Mouse (Mus musculus) adrenal gland, adult 18-20 months (tissue): ENCODE results near the gene Osbpl3. TPM values are rescaled to one million over a fixed set of nuclear protein-coding genes. Genes with fewer than 3 reads are reported as not detected.

Experiments
- DNase-seq, 2 experiments: peaks; one replicate each; pipeline ENCODE4 v3.0.0; 2021 to 2022; ENCODE audit warnings: low spot score in 2 of 2
- total RNA-seq, 2 experiments: library from RNA; stranded (reverse); gene quantifications; 1 replicate in 1 of 2; 2 replicates in 1 of 2; pipeline ENCODE4 v1.2.3; 2021

The Osbpl3 gene
- total RNA-seq, 2 experiments from 2014 or later = 34.5 to 36.3 TPM

DNA sequence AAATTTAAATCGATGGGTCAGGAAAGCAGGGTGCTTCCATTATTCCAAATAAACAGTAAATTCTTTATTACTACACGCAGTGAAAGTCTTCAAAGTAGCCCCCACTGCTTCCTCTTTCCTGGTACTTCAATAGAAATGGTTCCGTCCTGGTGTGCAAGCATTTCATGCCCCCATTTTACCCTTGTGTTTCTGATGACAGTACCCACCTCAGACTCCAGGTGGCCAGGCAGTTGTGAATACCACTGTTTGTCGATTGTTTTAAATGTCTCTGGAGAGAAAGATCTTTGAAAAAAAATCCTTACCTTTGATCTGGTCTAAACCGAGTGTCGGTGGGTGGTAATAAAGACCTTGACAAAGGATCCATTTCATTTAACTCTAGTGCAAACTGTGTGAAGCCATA is 155.4 kb downstream of the Osbpl3 start:
- no peak for DNase-seq

DNA sequence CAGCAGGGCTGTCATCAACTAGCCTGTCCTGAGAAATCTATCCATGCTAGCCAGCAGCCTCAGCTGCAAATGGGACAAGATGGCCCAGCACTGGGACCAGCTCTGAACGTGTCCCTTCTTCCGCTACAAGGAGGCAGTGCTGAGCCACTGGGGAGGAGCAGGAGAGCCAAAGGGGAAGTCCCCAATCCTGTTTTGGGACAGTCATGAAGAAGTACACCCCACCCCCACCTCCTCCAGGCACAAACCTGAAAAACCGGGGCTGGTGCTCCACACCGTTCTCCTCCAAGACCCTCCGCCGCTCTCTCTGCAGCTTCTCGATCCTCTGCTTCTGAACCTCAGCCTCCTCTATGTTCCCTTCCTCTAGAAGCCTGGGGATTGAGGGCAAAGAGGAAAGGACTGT is 156.9 kb downstream of the Osbpl3 start:
- no peak for DNase-seq

DNA sequence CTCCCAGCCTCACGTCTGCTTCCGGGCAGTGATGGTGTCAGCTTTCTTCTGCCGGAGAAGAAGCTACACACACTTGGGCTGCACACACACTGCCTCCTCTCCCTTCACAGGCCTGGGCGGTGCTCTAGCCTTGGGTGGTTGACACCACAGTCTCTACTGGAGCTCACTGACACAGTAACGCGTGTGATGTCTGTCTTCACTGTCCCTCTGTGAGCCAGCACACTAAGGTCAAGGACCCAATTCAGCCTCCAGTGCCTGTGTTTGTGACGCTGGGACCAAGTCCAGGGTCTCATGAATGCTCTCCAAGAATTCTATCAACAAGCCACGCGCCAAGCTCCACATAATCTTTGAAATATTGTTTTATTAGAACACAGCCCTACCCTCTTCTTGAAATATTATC is 158.3 kb downstream of the Osbpl3 start:
- peak in 1 of 2 experiments; percentile 8 for DNase-seq

DNA sequence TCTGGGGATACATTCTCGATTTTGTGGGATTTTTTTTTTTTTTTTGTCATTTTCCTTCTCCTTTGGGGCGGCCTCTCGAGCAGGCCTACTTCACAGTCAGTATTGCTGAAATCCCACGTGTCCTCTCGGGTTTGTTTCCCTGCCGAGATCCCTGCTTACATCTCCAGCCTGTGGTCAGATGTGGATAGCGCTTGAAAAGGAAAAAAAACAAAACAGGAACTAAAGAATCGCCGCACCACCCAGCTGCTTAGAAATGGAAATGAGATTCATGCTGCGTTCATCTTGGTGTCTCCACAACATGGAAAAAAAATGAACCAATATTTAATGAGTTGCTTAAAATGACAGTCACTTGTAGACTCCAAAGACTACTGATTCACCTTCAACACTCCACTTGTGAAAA is 160.9 kb downstream of the Osbpl3 start:
- DNase-seq = no peak

DNA sequence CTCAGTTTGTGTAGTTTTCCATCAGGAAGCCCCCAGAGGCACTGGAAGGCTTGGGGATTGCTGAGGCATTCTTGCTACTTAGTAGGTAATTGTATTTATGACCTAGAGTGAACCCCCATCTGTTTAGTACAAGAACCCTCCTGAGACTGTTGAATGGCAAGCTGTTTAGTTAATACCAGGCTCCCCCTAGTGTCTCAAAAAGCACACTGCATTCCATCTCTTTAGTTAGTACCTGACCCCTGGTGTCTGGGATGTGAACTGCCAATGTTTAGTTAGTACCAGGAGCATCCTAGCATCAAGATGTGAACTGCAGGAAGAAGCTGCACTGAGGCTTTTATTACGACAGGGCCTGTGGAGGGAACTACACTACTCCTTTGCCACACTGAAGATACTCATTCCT is 161.9 kb downstream of the Osbpl3 start:
- DNase-seq = peak; percentile 49 to 54

DNA sequence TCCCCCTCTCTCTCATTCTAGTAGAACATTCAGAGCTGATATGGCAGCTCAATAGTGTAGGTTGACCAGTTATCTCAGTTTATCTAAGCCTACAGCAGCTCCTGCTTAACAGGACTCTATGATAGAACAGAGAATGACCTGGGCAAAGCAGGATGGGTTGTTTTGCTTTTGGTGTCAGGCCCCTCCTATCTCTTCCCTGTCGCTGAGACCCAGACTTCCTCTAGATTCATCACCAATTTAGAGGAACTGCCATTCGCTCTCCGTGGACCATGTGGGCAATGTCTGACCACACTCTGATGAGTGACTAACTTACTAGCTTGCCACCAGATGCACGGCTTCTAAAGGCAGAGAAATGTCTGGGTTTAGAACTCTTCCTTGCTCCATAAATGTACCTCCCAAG is 164.4 kb downstream of the Osbpl3 start:
- no peak for DNase-seq

DNA sequence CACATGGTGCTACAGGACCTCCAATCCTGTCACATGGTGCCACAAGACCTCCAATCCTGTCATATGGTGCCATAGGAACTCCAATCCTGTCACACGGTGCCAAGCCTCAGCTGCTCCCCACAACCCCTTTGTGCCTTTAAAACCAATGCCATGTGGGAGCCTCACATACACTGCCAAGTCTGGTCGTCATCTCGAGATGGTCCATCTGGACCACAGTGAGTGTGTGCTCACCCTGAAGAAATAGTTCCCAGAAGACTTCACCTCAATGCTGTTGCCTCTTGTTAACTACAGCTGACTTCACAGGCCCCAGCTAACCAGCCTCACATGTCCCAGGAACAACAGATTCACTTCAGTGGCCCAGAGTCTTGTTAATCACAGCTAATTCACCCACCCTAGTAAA is 169.1 kb downstream of the Osbpl3 start:
- DNase-seq = no peak

DNA sequence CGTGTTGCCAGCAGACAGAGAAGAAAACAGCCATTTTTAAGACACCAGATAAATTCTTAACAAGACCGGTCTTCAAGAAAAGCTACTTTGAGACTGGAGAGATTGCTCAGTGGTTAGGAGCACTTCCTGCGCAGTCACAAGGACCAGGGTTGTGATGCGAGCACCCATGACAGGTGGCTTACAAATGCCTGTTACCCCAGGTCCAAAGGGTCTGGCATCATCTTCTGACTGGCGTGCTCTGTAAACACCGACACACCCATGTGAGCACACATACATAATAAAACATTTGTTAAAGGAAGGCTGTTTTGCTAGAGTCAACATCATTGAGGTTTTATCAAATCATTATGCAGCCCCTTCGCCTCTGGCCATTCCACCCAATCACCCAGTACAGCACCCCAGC is 176.4 kb downstream of the Osbpl3 start:
- no peak for DNase-seq

DNA sequence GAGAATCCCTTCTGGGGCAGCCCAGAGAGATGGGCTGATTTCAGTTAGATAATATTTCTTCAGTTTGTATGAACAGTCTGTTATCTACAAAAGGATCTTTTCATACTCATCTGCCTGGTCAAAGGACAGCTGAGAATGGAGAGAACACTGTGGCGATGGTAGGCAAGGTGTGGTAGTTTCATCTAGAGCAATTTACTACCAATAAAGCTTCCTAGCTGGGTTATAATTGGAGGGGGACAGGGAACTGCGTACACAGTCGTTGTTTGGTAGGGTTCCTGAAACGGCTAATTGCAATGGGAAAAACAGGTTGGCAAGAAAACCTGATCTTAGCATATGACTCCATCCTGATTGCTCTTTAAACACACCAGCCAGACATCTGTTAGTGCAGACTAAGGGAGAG is 182.1 kb downstream of the Osbpl3 start:
- no peak for DNase-seq

DNA sequence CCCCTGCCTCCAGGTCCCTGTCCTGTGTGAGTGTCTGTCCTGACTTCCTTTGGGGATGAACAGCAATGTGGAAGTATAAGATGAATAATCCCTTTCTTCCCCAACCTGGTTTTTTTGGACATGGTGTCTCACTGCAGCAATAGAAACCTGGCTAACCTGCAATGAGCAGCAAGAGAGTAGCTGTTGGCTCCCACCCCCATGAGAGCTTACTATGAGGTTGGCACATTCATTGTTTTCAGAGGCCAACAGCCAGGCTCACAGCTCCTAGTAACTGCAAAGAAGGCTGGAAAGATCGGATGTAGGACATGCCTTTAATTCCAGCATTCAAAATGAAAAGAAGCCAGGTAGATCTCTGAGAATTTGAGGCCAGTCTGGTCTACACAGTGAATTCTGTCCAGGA is 182.6 kb downstream of the Osbpl3 start:
- DNase-seq = no peak

DNA sequence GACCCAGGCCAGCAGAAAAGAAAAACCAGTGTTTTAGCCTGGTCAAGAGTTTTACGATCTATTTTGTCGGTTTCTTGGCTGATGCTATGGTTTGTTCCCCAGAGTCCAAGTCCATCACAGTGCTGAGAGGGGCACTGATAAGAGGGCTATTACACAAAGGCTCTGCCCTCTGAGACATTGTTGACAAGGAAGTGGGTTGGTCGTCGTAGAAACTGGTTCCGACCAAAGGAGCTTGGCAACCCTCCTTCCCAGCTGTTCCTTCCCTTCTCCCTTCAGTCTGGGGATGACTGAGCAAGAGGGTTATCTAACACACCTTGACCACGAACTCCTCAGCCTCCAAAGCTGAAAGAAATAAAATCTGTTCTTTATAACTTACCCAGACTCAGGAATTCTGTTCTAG is 192.3 kb downstream of the Osbpl3 start, which contains the start of gene Gsdme:
Gene Gsdme (minus strand): TSS at position 193 of the 400 bp plus-strand sequence.
- DNase-seq = no peak

DNA sequence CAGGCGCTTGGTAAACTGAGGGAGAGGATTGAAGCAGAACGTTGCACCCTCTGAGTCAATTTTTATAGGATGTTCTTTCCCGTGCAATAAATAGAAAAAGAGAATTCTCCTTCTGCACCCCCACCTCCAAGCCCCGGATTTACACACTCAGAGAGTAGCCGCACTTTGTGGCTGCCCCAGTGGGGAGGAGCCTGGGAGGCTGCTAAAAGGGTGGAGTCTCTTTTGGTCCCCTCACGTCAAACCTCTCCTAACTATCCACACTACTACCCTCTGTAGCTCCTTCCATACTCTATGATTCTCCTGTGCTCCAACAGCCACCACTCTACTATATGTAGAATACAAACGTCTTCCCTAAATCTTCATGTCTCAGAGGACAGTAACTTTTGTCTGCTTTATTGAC is 193.7 kb downstream of the Osbpl3 start:
- DNase-seq = no peak

DNA sequence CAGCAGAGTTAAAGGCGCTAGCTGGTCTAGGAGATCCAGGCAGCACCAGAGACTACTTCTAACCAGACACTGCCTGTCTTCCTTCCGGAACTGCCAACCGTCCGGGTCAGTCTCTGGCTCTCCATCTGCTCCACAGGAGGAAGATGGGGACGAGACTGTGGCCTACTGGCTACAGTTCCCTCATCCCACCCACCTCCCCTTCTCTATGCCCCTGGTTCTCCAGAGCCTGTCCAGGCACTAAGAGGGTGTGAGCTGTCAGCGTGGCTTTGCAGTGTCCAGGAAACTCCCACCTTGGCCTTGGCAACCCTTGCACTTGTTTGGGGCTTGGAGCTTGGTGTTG is 194.1 kb downstream of the Osbpl3 start:
- no peak for DNase-seq

DNA sequence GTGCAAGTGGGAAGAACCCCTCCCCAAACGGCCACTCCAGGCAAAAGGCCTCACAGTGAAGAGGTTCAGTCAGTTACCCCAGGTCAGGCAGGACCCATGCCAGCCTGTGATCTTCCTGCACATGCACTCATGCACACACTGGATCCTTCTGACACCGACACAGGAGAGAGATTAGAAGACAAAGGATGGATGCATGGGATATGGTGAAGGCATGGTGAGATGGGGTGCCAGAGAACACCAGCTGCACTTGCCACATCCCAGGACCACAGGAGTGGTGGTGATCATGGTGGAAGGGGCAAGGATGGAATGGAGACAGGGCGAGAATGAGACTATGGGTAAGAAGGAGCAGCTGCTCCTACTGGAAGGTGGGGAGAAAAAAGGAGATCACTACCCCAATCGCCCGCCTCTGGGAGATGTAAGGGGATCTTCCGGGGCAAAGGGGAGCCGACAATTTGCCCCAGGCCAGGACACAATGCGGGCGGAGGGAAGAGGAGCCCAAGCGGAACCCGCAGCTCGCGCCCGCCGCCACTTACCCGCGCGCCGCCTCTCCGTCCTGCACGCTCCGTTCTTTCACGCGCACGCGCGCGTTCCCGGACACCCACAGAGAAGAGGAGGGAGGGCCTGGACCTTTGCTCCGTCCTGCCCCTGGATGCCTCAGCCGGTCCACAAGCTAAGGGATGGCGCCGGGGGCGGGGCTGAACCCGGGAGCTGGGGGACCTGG is 194.6 kb downstream of the Osbpl3 start:
- DNase-seq = peak; percentile 69 to 78

DNA sequence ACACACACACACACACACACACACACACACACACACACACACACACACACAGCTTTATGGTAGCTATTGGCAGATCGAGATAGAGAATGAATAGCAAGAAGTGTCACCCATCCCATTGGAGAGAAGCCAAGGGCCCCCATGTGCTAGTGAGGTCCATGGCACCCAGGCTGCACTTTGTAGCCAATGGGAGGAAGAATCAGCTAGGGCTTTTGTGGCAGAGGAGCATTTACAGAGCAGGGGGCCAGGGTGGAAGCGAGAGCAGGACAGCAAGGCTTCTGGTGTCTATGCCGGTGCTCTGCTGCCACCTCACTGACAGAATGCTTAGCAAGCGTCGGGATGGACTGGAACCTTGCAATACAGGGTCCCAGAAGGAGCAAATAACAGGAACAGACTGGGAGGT is 200.6 kb downstream of the Osbpl3 start:
- no peak for DNase-seq

DNA sequence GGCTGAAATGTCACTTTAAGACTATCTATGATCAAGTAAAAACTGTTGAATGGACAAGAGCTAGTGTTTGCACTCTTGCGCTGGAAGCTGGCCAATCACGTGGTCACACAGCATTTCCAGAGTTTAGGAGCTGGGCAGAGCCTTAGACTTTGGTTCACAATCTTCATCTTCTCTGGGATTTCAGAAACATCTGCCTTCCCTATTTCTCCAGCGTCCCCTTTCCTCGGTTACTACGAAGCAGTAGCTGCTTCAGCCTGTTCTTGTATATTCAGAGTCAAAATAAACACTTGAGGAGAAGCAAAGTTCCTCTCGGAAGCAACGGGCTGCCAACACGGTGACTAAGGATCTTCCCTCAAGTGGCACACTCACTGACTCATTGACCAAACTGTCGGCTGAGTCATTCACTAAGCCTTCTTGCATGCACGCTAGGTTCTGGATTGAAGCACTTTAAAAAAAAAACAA is 201.2 kb downstream of the Osbpl3 start:
- DNase-seq = peak; percentile 47 to 53

DNA sequence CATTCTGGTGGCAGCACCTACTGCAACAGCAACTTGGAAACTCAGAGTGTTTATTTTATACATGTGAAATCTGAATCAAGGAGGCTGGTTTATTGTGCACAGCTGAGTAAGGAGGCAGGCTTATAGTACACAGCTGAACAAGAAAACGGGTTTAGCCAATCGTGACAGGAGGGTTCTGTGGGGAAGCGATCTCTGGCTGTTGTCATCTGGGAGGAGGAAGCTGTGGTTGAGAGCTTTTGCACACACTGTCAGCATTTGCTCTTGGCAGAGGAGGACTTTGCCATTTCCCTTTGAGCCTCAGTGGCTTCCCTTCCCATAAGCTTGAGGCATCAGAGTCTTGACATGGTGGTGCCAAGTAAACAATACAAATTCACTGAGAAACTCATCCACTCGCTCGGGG is 203.3 kb downstream of the Osbpl3 start:
- peak in 1 of 2 experiments; percentile 17 for DNase-seq

DNA sequence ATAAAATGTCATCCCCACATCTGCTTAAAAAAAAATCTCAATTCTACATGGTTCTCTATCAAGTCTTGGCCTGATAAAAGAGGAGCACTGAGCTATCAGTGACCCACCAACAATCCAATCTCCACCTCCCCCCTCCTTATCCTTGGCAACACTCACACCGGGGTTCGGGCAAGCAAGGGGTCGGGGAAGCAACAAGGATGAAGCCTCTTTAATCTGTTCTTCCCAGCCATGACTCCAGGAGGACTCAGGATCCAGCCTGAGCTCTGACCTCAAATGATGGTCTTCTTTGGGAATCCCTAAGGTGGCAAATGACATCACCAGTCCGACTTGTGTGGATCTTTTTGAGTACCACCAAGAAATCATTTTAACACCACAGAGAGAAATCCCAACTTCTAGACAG is 208.2 kb downstream of the Osbpl3 start:
- peak in 1 of 2 experiments; percentile 5 for DNase-seq

DNA sequence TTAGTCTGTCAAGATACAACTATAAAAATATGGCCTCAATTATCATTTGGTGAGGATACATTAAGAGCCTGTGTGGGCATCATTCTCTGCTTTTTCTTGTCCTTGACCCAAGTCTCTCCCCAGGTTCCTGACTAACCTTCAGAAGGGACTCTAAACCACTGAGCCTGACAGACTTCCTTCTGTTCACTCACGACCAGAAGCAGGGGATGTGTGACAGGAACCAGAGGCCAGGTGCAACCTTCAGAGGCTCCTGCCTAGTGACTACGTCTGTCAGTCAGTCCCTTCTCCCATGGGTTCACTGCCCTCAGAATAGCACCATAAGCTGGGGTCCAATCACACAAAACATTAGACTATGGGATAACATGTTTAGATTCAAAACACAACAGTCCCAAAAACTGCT is 208.6 kb downstream of the Osbpl3 start:
- no peak for DNase-seq

DNA sequence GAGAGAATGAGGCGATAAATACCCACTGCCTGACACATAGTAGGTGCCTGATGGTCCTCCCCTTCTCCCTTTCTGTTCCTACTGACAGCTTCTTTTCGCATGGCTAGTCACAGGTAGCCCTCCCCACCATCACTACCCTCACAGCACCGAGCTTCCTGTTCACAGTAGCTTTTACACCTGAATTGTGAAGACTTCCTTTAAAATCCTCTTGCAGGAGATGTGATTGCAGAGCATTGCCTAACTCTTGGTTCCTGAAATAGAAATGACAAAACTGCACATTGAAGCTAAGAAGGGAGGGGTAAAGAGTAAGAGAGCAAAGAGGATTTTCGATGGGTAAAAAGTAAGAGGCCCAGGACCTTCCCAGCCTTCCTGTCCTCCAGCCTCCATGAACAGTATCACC is 211.0 kb downstream of the Osbpl3 start:
- DNase-seq = peak in 1 of 2 experiments; percentile 2

DNA sequence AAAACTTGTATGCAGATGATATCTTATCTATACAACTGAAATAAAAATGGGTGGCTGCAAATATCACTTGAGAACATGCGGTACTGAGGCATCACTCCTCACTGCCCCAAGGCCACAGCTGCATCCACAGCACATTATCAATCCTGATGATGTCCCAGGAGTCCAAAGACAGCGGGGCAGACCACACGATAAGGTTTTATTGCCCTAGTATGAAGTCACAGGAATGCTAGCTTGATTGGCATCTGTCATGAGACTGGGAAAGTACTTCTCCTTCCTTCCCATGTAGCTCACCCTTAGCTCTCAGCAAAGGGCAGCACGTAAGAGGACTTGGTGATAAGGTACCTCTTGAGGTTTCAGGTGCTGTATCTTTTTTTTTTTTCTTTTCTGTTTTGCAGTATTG is 211.9 kb downstream of the Osbpl3 start:
- no peak for DNase-seq
